Mouse (Mus musculus) frontal cortex, adult (tissue): ENCODE data around the gene Amy2a2.
"Not testable (repeated sequence)": the region's sequence is repeated elsewhere in the genome, so short reads cannot be mapped to it uniquely, and the experiment has no call there.

ENCODE experiments used
- ATAC-seq: cut with Nextera tagmentation; 2 replicates; pipeline ENCODE4 v1.9.2; 2017; ENCODE audit warnings: mild to moderate bottlenecking, moderate library complexity, mixed read lengths; ENCODE audit not compliant: low TSS enrichment

Gene Amy2a2

DNA sequence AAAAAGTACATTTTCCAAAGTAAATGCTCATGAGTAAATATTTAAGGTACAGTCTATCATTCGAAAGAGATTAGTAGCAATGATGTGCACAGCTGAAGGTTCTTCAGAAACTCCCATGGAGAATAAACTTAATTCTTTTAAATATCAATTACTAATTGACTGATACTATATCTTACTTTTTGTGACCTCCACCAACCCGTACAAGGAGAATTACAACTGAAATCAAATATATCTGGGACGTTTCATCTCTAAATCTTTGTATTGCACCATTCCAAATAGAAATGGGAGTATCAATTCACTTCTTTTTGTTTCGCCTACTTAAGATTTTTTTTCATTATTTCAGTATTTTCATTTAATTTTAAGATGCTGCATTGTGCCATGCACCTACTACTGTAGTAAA, at the start of gene Amy2a2:
Amy2a2 (minus strand) TSS at position 101 of the 400 bp plus-strand sequence.
- ATAC-seq: not testable (repeated sequence)

- not testable (repeated sequence) for ATAC-seq
Measured at GRCm38 (mm10) chr3:113345484-113345883, 11.0 kb downstream of the Amy2a2 start.

DNA sequence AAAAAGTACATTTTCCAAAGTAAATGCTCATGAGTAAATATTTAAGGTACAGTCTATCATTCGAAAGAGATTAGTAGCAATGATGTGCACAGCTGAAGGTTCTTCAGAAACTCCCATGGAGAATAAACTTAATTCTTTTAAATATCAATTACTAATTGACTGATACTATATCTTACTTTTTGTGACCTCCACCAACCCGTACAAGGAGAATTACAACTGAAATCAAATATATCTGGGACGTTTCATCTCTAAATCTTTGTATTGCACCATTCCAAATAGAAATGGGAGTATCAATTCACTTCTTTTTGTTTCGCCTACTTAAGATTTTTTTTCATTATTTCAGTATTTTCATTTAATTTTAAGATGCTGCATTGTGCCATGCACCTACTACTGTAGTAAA, 32.5 kb downstream of the Amy2a2 start, which contains the start of gene Amy2a3:
Amy2a3 (minus strand) TSS at position 101 of the 400 bp plus-strand sequence.
- not testable (repeated sequence) for ATAC-seq

GRCm38 (mm10) chr3:113312937-113313336, 43.5 kb downstream of the Amy2a2 start:
- not testable (repeated sequence) for ATAC-seq
